Mouse (Mus musculus): ENCODE results near the gene Bloc1s3. TPM values are rescaled to one million over a fixed set of nuclear protein-coding genes. Genes with fewer than 3 reads are reported as not detected.

Bloc1s3 gene
- polyA plus RNA-seq, 1 experiment = 13.2 TPM

DNA sequence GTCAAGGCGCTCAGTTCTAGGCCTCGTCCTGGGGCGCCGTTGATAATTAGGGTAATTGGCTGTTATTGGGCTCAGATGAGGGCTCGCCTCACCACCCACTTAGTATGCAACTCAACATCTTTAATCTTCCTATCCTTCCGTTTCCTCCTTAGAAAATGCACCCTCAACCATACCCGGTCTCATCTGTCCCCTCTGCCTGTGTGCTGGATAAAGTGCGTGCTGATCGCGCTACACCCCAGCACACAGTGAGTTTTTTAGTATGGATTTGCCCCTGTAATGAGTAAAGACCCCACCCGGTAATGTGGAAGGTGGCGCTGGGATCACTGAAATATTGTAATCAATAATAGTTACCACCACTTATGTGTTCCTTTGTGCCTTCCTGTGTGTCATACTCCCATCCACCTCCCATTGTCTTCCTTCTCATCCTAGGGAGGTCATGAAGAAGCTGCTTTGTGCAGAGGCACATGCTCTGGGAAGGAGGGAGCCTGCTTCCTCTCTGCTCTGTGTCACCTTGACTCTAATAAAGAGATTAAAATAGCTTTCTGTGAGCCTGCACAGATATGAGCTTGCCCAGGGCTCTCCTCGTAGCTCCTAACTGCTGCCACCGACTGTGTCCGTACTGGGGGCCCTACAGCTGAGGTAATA, 879 bp upstream of the Bloc1s3 start:
- Histone ChIP-seq H3K4me1 (replicated peaks; ENCODE audit: control insufficient read depth, insufficient read depth, low read length) (peaks cover 20% of the 10 kb centered on the region), H3K4me3 (ENCODE audit: control insufficient read depth, insufficient read depth, low read length) (peak overlapping the region; percentile 95), H3K27ac (ENCODE audit: control insufficient read depth, insufficient read depth, low read length) (no peak overlapping the region), H3K36me3 (ENCODE audit: control insufficient read depth, insufficient read depth, low read length) (no peaks in the 10 kb centered on the region), H3K27me3 (ENCODE audit: control insufficient read depth, insufficient read depth, low read length) (no peaks in the 10 kb centered on the region)
- WGBS = 7% methylated on average over 15 of the region's 15 CpGs
- no peak for DNase-seq
- TF ChIP-seq CTCF (IDR thresholded peaks at IDR 0.05; ENCODE audit: borderline replicate concordance, control insufficient read depth, extremely low read depth, insufficient read depth, low read length, poor library complexity) (no peak), POLR2A (IDR thresholded peaks at IDR 0.05; ENCODE audit: control insufficient read depth, extremely low read depth, insufficient read depth, low read length, poor library complexity) (no peak)

DNA sequence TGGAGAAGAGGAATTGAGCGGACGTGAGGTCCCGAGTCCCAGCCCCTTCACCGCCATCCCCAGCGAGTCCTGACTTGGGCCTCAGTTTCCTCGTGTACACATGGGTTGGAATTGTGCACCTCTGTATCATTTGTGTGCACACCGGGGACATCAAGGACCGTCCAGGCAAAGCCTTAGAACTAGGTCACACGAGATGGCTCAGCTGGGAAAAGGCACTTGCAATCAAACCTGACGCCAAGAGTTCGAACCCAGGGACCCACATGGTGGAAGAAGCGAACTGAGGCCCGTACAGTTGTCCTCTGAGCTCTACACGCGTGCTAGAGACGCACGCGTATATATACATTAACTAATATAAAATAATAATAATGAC, 570 bp downstream of the Bloc1s3 start:
- H3K4me3 ChIP-seq (ENCODE audit: control insufficient read depth, insufficient read depth, low read length) = peak overlapping the region; percentile 95
- 8% methylated on average over 18 of the region's 18 CpGs for WGBS
- no peak for TF ChIP-seq CTCF (IDR thresholded peaks at IDR 0.05; ENCODE audit: borderline replicate concordance, control insufficient read depth, extremely low read depth, insufficient read depth, low read length, poor library complexity)
- TF ChIP-seq POLR2A (IDR thresholded peaks at IDR 0.05; ENCODE audit: control insufficient read depth, extremely low read depth, insufficient read depth, low read length, poor library complexity) = 0 out of 2 replicates have a peak, but pooled peaks have one; percentile 4
- peaks cover 20% of the 10 kb centered on the region for H3K4me1 ChIP-seq (replicated peaks; ENCODE audit: control insufficient read depth, insufficient read depth, low read length)
- DNase-seq = no peak
- H3K36me3 ChIP-seq (ENCODE audit: control insufficient read depth, insufficient read depth, low read length) = no peaks in the 10 kb centered on the region
- no peak overlapping the region for H3K27ac ChIP-seq (ENCODE audit: control insufficient read depth, insufficient read depth, low read length)
- no peaks in the 10 kb centered on the region for H3K27me3 ChIP-seq (ENCODE audit: control insufficient read depth, insufficient read depth, low read length)

DNA sequence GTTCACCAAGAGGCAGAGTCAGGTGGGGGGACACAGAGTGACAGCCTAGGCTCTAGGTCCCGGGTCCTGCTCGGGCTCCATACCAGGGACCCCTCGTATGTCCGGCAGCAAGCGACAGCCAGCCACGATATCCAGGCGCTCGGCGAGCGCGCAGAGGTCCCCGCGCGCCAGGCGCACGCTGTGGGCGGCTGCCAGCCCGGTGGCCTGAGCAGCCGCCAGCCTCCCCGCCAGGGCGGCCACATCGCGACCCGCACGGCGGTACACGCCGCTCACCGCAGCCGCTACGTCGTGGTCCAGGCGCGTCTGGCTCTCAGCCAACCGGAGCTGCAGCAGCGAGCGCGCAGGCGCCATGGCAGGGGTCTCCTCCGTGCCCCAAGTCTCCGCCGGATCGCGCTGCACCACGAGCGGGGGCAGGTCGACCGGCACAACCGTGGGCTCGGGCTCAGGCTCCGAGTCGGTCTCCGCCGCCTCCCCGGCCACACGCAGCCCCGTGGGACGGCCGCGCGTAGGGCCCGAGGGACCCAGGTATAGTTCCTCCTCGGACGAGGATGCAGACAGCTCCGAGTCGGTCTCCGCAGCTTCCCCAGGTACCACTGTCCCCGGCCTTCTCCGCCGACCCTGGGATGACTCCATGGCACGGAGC, 1.1 kb downstream of the Bloc1s3 start:
- WGBS = 5% methylated on average over 71 of the region's 71 CpGs
- peak; percentile 52 for DNase-seq
- no peak overlapping the region for H3K27ac ChIP-seq (ENCODE audit: control insufficient read depth, insufficient read depth, low read length)
- no peaks in the 10 kb centered on the region for H3K36me3 ChIP-seq (ENCODE audit: control insufficient read depth, insufficient read depth, low read length)
- TF ChIP-seq POLR2A (IDR thresholded peaks at IDR 0.05; ENCODE audit: control insufficient read depth, extremely low read depth, insufficient read depth, low read length, poor library complexity) (0 out of 2 replicates have a peak, but pooled peaks have one; percentile 36), CTCF (IDR thresholded peaks at IDR 0.05; ENCODE audit: borderline replicate concordance, control insufficient read depth, extremely low read depth, insufficient read depth, low read length, poor library complexity) (0 out of 2 replicates have a peak, but pooled peaks have one; percentile 11)
- peaks cover 20% of the 10 kb centered on the region for H3K4me1 ChIP-seq (replicated peaks; ENCODE audit: control insufficient read depth, insufficient read depth, low read length)
- peak overlapping the region; percentile 95 for H3K4me3 ChIP-seq (ENCODE audit: control insufficient read depth, insufficient read depth, low read length)
- no peaks in the 10 kb centered on the region for H3K27me3 ChIP-seq (ENCODE audit: control insufficient read depth, insufficient read depth, low read length)

DNA sequence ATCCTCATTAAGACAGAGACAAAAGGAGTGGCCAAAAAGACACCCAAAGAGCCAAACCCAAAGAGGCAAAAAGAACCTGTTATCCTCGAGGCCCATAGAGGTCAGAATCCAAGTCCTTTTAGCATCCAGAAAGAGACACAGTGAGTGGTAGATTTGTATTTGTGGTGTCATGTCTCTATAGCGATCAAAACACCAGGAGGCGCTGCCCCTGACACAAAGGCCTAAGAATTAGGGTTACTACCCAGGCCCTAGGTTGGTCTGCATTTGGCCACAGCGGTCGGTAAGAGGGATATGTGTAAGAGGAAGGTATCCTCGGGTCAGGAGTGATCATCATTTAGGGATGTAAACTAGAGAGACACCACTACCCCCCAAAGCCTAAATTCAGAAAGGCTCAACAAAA, 1.8 kb downstream of the Bloc1s3 start:
- Histone ChIP-seq H3K4me3 (ENCODE audit: control insufficient read depth, insufficient read depth, low read length) (no peak overlapping the region), H3K4me1 (replicated peaks; ENCODE audit: control insufficient read depth, insufficient read depth, low read length) (peaks cover 20% of the 10 kb centered on the region)
- TF ChIP-seq CTCF (IDR thresholded peaks at IDR 0.05; ENCODE audit: borderline replicate concordance, control insufficient read depth, extremely low read depth, insufficient read depth, low read length, poor library complexity) (no peak), POLR2A (IDR thresholded peaks at IDR 0.05; ENCODE audit: control insufficient read depth, extremely low read depth, insufficient read depth, low read length, poor library complexity) (no peak)

DNA sequence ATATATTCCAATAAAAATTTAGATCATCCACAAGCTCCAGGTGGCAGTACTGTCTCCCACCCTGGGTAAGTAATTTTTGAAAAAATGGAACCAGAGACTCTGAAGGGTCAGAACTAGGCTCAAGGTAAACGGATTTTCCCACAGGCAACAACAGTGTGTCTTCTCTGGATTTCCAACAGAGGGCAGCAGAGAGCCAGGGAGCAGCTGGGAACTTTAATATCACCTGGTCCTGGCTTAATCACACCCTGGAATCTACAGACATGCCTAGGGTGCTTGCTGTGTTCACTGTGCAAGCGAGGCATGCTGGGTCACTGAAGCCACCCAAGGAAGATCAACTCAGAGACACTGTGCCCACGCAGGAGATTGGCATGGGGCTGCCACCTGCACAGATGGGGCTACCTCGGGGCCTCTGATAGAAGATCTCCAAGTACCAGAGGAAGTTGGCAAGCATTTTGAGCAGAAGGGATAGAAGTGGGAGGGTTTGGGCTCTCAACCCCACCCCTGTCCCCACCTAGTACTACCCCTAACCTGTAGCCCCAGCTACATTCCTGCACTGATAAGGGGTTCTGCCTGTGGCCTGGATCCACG, 4.6 kb downstream of the Bloc1s3 start:
- Histone ChIP-seq H3K27ac (ENCODE audit: control insufficient read depth, insufficient read depth, low read length) (no peak overlapping the region), H3K4me3 (ENCODE audit: control insufficient read depth, insufficient read depth, low read length) (no peak overlapping the region), H3K27me3 (ENCODE audit: control insufficient read depth, insufficient read depth, low read length) (no peaks in the 10 kb centered on the region), H3K36me3 (ENCODE audit: control insufficient read depth, insufficient read depth, low read length) (no peaks in the 10 kb centered on the region), H3K4me1 (replicated peaks; ENCODE audit: control insufficient read depth, insufficient read depth, low read length) (peaks cover 14% of the 10 kb centered on the region; the same call in 1 of the 2 replicates)
- peak; percentile 42 for DNase-seq
- TF ChIP-seq CTCF (IDR thresholded peaks at IDR 0.05; ENCODE audit: borderline replicate concordance, control insufficient read depth, extremely low read depth, insufficient read depth, low read length, poor library complexity) (peak; percentile 48; the same call in 1 of the 2 replicates), POLR2A (IDR thresholded peaks at IDR 0.05; ENCODE audit: control insufficient read depth, extremely low read depth, insufficient read depth, low read length, poor library complexity) (no peak)
- WGBS = 28% methylated on average over 5 of the region's 5 CpGs

More for the DNA sequence above, 1.8 kb downstream of the Bloc1s3 start:
- Histone ChIP-seq H3K27me3 (ENCODE audit: control insufficient read depth, insufficient read depth, low read length) (no peaks in the 10 kb centered on the region), H3K27ac (ENCODE audit: control insufficient read depth, insufficient read depth, low read length) (no peak overlapping the region), H3K36me3 (ENCODE audit: control insufficient read depth, insufficient read depth, low read length) (no peaks in the 10 kb centered on the region)
- WGBS = 51% methylated on average over 6 of the region's 6 CpGs
- no peak for DNase-seq

DNA sequence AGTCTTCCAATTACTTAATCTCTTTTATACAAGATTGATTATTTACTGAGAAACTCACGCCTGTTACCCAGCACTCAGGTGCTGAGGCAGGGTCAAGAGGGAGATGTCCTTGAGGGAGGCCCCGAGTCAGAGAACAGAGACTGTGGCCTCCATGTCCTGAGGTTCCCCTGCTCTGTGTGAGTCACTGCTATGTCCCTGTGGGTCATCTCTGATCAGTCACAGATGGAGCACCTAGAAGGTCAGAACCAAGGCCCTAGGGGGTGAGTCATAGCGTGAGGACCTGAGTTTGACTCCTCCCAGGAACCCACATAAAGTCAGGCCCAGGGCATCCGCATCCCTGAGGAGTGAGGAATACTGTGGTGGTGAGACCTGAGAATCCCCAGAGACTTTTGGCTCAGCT, 6.5 kb downstream of the Bloc1s3 start:
- WGBS = 83% methylated on average over 4 of the region's 4 CpGs
- 0 out of 2 replicates have a peak, but pooled peaks cover 4% of the 10 kb centered on the region for H3K4me1 ChIP-seq (replicated peaks; ENCODE audit: control insufficient read depth, insufficient read depth, low read length)
- H3K4me3 ChIP-seq (ENCODE audit: control insufficient read depth, insufficient read depth, low read length) = no peak overlapping the region
- H3K27ac ChIP-seq (ENCODE audit: control insufficient read depth, insufficient read depth, low read length) = no peak overlapping the region
- TF ChIP-seq POLR2A (IDR thresholded peaks at IDR 0.05; ENCODE audit: control insufficient read depth, extremely low read depth, insufficient read depth, low read length, poor library complexity) (no peak), CTCF (IDR thresholded peaks at IDR 0.05; ENCODE audit: borderline replicate concordance, control insufficient read depth, extremely low read depth, insufficient read depth, low read length, poor library complexity) (no peak)
- DNase-seq = no peak
- no peaks in the 10 kb centered on the region for H3K36me3 ChIP-seq (ENCODE audit: control insufficient read depth, insufficient read depth, low read length)
- no peaks in the 10 kb centered on the region for H3K27me3 ChIP-seq (ENCODE audit: control insufficient read depth, insufficient read depth, low read length)
